ENCODE assay signal across 20 mouse cellular contexts in the genomic region with DNA sequence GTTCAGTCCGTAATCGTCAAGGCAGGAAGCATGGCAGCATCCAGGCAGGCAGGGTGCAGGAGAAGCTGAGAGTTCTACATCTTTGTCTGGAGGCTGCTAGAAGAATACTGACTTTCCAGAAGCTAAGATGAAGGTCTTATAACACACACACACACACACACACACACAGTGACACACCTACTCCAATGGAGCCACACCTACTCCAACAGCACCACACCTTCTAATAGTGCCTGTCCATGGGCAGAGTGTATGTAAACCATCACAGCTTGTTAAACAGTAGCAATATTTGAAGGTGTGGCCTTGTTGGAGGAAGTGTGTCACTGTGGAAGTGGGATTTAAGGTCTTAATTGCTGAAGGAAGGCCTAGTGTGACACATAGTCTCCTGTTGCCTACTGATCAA.
DNase-seq lines count a peak whose midpoint lies in the region; TF ChIP-seq lines count a peak whose summit lies in the region.
"Had no signal": no experiment of that assay in that cellular context is flagged by ENCODE, and none has a peak within 500 bp of the region (broad histone marks: within the 10 kb centered on the region; RNA-seq: fewer than 3 reads in every experiment).

No protein-coding gene starts in this region.

- TF ChIP-seq CTCF in gastrocnemius, adult 2 months (IDR thresholded peaks at IDR 0.05) = no peak

- H3K27ac ChIP-seq in gastrocnemius, adult 2 months = no peak overlapping the region
- H3K27ac ChIP-seq: embryonic facial prominence, embryonic 13.5 days; embryonic facial prominence, embryonic 15.5 days; forebrain, embryonic 10.5 days; forebrain, embryonic 12.5 days had no signal

- intact Hi-C loops in gastrocnemius, adult 2 months (cut with DNase I) = no loop called here

- H3K4me3 ChIP-seq in gastrocnemius, adult 2 months = no peak overlapping the region
- H3K4me3 ChIP-seq: embryonic facial prominence, embryonic 13.5 days; embryonic facial prominence, embryonic 15.5 days; erythroblast, embryonic 14.5 days; forebrain, embryonic 10.5 days; forebrain, embryonic 12.5 days had no signal

- DNase-seq in adrenal gland, postnatal 10 days = peak; percentile 25
- DNase-seq in adrenal gland, adult 18-20 months (ENCODE audit: low spot score in 2 of 2) = no peak
- peak; percentile 61 for DNase-seq in gastrocnemius, postnatal 10 days
- no peak for DNase-seq in gastrocnemius, adult 2 months
- peak; percentile 42 for DNase-seq in kidney, postnatal 10 days
- DNase-seq in kidney, adult 8-10 months = no peak
- DNase-seq in kidney, postnatal 4 days = peak; percentile 15 to 35
- no peak for DNase-seq in kidney, adult 11 months
- DNase-seq: adrenal gland, adult 8-10 months; adrenal gland, postnatal 25 days; B cell, adult 2 months; cerebellum, adult 11 months; cerebellum, adult 18-20 months; cerebellum, adult 8-10 months; embryo, embryonic 11 days had no signal

Comparison
In these comparisons a context has a peak if more than half of its experiments do, and no peak if none do; other contexts are left out.
1. DNase-seq: peak in adrenal gland, postnatal 10 days (single experiment), gastrocnemius, postnatal 10 days (single experiment), kidney, postnatal 10 days (single experiment) and kidney, postnatal 4 days (2 of 2); none in adrenal gland, adult 18-20 months (0 of 2), gastrocnemius, adult 2 months (single experiment), kidney, adult 8-10 months (0 of 2) and kidney, adult 11 months (single experiment).